Mouse (Mus musculus) thymus, adult 18-20 months (tissue): Measurements from ENCODE around the gene Fzr1.

Experiments
- DNase-seq, 2 experiments: peaks; one replicate each; pipeline ENCODE4 v3.0.0; 2022; ENCODE audit warnings: mixed read lengths in 2 of 2

Fzr1 gene

DNA sequence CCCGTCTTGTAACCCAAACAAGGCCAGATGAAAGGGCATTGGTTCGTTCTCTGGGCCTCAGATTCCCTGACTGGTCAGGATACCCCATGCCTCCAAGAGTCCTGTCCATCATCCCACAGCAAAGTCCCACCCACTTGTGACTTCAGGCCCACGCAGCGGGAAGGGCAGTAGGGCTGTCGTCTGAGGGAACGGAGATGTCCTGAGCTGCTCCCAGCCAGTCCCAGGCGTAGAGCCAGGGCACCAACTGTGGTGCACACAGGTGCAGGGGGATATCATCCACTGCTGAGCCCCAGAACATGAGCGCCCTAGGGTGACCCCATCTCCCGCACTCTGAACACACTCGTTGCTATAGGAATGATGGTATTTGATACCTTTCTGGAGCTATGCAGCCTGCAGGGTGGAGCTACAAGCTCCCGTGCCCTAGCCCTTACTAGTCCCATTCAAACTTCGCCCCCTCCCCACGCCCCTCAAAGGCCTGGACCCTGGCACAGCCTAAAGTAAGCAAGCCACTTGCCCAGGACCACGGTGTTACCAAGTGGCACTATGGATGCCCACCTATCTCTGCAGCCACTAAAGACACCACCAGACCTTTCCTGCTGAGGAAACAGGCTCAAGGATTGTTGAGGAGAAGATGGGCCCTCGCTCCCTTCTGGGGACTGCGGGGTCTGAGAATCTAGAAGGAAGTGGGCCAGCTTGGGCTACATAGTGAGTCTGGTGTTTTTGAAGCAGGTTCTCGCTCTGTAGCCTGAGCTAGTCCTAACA, 37.4 kb upstream of the Fzr1 start:
- no peak for DNase-seq

GRCm38 (mm10) chr10:81415146-81415545, 36.8 kb upstream of the Fzr1 start:
- no peak for DNase-seq

- no peak for DNase-seq
Measured at GRCm38 (mm10) chr10:81414682-81415081, 36.4 kb upstream of the Fzr1 start.

DNA sequence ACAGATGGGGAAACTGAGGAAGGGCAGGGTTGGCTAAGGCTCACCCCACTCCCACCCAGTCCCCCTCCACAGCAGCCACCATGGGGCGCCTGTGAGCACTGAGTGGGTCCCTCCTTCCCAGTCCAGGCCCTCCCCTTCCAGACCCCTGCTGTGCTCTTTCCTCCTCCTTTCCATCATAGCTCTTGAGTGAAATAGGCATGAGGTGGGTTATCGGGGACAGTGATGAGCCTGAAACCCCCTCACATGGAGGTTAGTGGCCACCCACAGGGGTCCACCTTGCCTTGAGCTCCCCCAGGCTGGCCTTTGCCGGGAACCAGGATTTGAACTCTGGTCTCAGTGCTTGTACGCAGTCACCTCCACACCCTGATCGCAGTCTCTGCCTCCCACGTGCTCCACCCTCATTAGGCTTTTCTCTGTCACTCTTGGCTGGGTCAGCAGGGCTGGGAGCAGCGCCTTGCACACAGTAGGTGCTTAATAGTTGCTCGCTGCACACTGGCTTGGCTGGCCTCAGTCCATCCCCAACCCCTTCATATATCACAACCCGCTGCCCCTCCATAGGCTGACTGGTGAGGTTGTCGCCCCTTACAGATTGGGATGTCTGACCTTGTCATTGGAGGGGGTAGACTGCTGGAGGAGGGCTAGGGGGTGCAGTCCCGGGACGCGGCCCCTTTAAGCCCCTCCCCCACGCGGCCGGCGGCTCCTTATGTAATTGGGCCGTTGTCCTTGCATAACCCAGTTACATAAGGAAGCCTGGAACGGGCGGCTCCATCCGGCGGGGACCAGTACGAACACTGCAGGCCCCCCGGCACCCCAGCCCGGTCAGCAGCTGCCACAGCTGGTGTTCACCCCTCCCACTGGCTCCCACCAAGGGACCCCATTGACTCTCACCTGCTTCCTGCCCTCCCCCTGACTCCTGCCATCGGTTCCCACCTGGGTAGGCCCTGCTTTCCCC, 35.3 kb upstream of the Fzr1 start:
- no peak for DNase-seq

GRCm38 (mm10) chr10:81412586-81413309, 34.4 kb upstream of the Fzr1 start:
- DNase-seq = no peak

DNA sequence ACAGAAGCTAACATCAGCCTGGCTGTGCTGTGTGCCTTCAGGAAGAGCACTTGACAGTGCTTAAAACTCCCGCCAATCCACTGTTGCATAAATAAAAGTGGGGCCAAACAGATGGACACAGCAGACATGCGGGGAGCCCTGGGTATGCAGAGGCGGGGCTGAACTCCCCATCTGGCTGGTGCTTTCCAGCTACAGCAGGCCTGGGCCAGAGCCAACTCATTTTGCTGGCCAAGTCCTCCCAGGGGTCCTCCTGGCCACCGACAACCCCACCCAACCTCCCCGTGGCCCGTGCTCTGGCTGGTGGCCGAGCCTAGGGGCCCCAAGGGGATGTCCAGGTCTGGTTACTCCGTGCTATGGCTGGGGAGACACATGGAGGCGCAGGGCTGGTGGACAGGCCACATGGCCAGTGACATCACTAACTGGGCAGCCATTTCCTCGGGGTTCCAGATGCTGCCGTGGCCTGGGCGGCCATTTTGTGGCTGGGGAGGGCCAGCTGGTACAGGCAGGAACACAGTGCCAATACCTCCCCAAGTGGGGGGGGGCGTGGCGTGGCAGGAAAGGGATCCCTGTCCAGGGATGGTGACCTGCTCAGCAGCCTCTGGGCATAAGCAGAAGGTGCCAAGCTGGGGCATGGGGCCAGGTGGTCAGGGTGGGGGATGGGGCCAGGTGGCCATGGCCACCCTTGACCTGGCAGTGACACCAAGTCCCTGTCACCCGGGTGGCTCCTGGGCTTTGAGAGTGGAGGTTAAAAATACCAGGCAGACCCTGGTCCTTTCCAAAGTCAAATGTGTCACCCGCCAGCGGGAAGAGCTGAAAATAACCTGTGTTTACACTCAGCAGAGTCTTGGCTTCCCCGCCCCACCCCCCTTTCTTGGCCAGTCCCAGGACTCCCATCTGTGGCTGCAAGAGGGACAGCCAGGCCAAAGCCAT, 33.4 kb upstream of the Fzr1 start:
- DNase-seq = no peak

DNA sequence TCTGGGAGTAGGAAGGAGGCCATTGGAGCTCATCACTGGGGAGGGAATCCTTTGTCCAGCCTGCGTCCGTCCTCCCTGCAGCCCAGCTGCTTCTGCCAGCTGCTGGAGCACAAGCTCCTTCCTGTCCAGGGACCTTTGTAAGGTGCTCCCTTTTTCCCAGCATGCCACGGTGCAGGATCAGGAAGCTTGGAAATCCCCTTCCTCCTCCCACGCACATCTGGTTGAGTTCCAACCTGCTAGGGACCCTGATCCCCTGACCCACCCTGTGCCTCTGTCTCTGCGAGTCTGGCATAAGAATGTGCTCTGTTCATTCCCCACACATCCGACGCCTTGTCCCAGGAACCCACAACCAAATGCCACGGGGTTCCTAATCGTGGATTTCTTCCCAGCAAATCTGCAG, 32.7 kb upstream of the Fzr1 start:
- DNase-seq = no peak

- DNase-seq = no peak
Measured at GRCm38 (mm10) chr10:81410350-81410749, 32.0 kb upstream of the Fzr1 start.

DNA sequence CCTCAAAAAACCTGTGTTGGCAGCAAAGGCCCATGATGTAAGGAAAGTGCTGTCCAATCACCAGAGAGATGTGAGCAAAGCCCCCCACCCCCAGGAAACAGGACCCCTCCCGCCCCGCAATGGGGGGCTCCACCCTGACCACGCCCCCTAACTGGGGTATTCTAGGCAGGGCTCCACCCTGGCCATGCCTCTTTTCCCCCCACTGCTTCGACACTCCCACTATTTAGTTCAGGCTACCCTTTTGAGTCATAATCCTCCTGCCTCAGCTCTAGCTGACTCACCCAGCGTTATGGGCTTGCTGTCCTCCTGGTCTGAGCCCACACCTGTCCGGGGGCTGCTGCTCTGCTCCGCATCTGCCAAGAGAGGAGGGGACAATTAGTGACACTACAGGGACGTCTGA, 31.0 kb upstream of the Fzr1 start:
- DNase-seq = no peak

DNA sequence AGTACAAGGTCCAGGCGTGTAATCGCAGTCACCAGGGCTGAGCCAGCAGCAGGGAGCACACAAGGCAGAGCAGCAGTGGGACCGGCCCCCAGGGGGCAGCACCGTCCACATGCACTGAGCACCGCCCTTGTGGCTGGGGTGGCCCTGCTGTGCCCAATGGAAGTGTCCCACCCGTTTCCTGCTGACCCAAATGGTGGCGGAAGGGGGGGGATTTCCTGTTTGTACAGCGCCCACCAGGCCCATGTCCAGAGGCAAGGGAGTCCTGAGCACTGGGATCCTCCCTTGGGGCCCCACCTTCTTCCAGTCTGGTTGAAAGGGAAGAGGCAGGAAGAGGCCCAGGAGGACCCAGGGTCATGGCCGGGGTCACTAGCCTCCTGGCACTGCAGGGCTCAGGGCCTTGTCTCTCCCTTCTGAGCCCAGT, 30.6 kb upstream of the Fzr1 start:
- DNase-seq = no peak

DNA sequence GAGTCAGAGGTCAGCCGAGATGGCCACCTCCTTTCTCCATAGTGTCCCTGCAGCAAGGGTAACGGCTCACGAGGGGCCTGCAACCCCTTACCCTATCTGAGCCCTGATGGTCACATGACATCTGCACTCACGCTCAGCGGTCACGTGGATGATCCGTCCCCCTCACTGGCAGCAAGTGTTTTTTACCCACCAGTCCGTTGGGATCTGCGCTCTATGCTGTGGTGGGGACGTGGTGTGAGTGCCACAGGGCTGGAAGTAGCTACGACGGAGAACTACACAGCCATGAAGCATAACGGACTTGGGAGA, 30.1 kb upstream of the Fzr1 start:
- no peak for DNase-seq

GRCm38 (mm10) chr10:81407539-81408423, 29.5 kb upstream of the Fzr1 start:
- no peak for DNase-seq

GRCm38 (mm10) chr10:81406504-81407440, 28.5 kb upstream of the Fzr1 start:
- DNase-seq = no peak

DNA sequence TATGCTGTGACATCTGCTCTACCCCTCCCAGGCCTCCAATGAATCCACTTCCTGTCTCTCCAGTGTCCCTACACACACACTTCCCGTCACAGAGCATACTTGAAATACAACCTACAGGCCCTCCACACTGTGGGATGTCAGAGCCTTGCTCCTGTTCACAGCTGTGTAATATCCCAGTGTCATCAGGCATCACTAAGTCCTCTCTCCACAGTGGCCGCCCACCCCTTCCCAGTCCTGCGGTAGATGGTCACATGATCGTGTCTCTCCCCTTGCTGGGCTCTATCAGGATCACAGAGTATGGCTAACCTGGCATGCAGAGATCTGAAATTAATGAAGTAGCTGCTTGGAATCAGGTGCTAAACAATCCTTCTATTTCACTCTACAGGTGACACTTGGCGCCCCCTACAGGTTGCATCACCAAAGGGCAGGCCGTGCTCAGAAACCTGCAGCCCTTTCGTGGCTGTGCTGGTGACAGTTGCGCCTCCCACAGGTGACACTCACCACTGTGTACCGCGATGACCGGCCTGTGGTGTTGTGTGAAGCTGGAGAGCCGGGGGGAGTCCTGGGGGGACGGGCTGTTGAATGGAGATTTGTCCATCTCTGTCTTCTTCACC, 27.4 kb upstream of the Fzr1 start:
- DNase-seq = no peak

- DNase-seq = no peak
Measured at GRCm38 (mm10) chr10:81404720-81405119, 26.4 kb upstream of the Fzr1 start.

DNA sequence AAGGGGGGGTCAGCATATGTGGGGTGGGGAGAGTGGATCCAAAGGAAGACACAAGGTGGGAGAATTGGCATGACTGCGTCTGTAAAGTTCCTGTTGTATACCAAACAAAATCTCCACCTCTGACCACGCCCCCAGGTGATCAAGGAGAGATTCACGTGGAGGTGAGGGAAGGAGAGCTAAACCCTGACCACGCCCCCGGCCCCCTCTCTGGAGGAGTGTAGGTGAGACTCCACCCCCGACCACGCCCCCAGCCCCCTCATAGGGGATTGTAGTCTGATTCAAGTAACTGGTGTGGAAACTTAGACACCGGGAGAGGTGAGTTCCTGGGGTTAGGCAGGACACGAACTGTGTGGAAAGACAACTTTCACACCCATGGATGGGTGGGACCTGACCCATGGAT, 25.8 kb upstream of the Fzr1 start:
- DNase-seq = no peak

DNA sequence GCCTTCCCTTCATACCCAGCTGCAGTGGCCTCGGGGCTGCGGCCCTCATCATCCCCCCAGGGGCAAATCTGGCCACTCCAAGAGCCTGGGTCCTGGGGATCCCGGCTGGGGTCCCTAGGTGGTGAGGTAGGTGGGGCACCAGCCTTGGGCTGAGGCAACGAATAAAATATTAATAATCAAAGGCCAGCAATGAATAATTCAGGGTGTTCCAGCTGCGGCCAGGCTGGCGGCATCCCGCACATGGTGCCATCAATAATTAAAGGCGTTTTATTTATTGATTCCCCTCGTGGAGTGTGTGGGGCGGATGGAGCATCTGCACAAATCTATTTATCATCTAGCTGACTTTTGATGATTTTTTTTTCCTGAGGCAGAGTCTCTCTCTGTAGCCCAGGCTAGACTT, 25.2 kb upstream of the Fzr1 start:
- no peak for DNase-seq

GRCm38 (mm10) chr10:81402227-81402765, 24.0 kb upstream of the Fzr1 start:
- DNase-seq = no peak

- no peak for DNase-seq
Measured at GRCm38 (mm10) chr10:81401521-81402226, 23.4 kb upstream of the Fzr1 start.
